Mouse (Mus musculus) limb, embryonic 14.5 days (tissue): Measurements from ENCODE around the gene Rtkn. TPM values are rescaled to one million over a fixed set of nuclear protein-coding genes. Genes with fewer than 3 reads are reported as not detected.

Experiments used
- ATAC-seq: fragments of 200-750 bp; cut with Nextera tagmentation; 2 replicates; pipeline ENCODE4 v1.8.0; 2017; ENCODE audit warnings: low read depth, moderate number of reproducible peaks, moderate TSS enrichment; ENCODE audit not compliant: low FRiP score
- DNase-seq: peaks from one replicate; pipeline ENCODE4 v3.0.0-alpha.2; 2015; ENCODE audit warnings: low spot score
- H3K27ac ChIP-seq: fragments of 300-500 bp; sonication (generic); replicated peaks from 2 replicates; pipeline ENCODE4 v1.5.1; 2014; ENCODE audit warnings: low read depth, mild to moderate bottlenecking, low read length, moderate library complexity, mixed read lengths
- H3K27me3 ChIP-seq: fragments of 300-500 bp; sonication (generic); 2 replicates; pipeline ENCODE4 v1.6.1; 2014; ENCODE audit warnings: low read length, mixed read lengths; ENCODE audit not compliant: control insufficient read depth, insufficient read depth
- H3K36me3 ChIP-seq: fragments of 300-500 bp; sonication (generic); 2 replicates; pipeline ENCODE4 v1.6.1; 2014; ENCODE audit warnings: mild to moderate bottlenecking, low read length, moderate library complexity, mixed read lengths; ENCODE audit not compliant: control insufficient read depth, insufficient read depth
- H3K4me1 ChIP-seq: fragments of 300-500 bp; sonication (generic); 2 replicates; pipeline ENCODE4 v1.6.1; 2014; ENCODE audit warnings: antibody characterized with exemption, low read length, mixed read lengths; ENCODE audit not compliant: control insufficient read depth, insufficient read depth
- H3K4me2 ChIP-seq: fragments of 300-500 bp; sonication (generic); replicated peaks from 2 replicates; pipeline ENCODE4 v1.6.1; 2014; ENCODE audit warnings: low read depth, mild to moderate bottlenecking, low read length, moderate library complexity; ENCODE audit not compliant: severe bottlenecking
- H3K4me3 ChIP-seq: fragments of 300-500 bp; sonication (generic); replicated peaks from 2 replicates; pipeline ENCODE4 v1.5.1; 2014; ENCODE audit warnings: low read length
- H3K9ac ChIP-seq: fragments of 300-500 bp; sonication (generic); 2 replicates; pipeline ENCODE4 v1.6.1; 2014; ENCODE audit warnings: mild to moderate bottlenecking, low read depth, low read length, moderate library complexity; ENCODE audit not compliant: severe bottlenecking
- H3K9me3 ChIP-seq: fragments of 300-500 bp; sonication (generic); 2 replicates; pipeline ENCODE4 v1.6.1; 2016; ENCODE audit warnings: low read length; ENCODE audit not compliant: control insufficient read depth
- POLR2A ChIP-seq: fragments of 200-500 bp; IDR thresholded peaks from 2 replicates; pipeline ENCODE4 v1.8.0; 2012; ENCODE audit warnings: inconsistent platforms, mild to moderate bottlenecking, moderate library complexity, borderline replicate concordance; ENCODE audit not compliant: insufficient read depth, insufficient read length; ENCODE audit errors: extremely low read depth
- WGBS: fragments of 180-500 bp; shearing (Covaris S2); extraction: QIAGEN DNeasy Blood & Tissue Kit; methylation state at CpG from one replicate; pipeline ENCODE4 v1.1.7; 2014; 5-methylcytosine and 5-hydroxymethylcytosine counted together
- polyA plus RNA-seq, 2 experiments: library from polyadenylated mRNA; depleted of rRNA in 1 of 2; stranded (reverse) in 1 of 2; unstranded in 1 of 2; fragments of >200 nt; fragmentation: Nextera tagmentation in 1 of 2; extraction: Ambion mirVana in 1 of 2; gene quantifications; 2 replicates each; pipeline versions ENCODE4 v1.2.1 to v1.2.3; 2012 to 2014

Gene Rtkn
- polyA plus RNA-seq, 2 experiments: 40.7 to 151 TPM

DNA sequence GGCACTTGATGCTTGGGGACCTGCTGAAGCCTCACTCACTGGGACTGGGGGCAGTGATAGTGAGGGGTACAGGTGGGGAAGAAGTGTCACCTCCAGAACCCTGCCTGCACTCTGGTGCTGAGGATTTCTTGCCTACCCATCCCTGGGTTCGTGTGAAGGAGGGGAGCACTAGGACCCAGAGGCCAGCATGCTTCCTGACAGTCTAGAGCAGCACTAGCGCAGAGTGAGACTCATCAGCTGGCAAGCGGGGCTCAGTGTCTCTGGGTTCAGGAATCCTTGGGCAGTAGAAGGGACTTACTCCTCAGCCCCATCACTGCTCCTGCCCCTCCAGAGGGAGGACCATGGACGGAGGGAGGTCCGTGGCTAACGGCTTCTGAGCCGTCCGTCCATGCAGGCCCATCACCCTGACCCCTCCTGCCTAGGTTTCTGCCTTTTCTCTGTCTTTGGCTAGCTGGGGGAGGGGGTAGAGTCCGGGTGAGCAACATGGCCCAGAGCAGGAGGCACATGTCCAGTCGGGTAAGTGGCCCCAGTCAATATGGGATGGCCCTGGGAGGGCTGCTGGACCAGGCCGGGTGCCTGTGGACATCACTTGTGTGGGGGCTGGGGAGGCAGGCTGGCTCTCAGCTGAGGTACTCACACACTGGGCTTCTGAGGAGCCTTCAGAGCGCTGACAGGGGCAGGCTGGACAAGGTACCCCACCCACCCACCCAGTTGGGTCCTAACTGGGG, 44.3 kb downstream of the Rtkn start:
- no peak for TF ChIP-seq POLR2A
- peak overlapping the region; percentile 27 for H3K4me3 ChIP-seq
- WGBS: 18% methylated on average over 12 of the region's 12 CpGs
- no peaks in the 10 kb centered on the region for H3K9me3 ChIP-seq
- DNase-seq (peak; percentile 50), ATAC-seq (peak; percentile 41; the same call in 1 of the 2 replicates)
- H3K27me3 ChIP-seq: no peaks in the 10 kb centered on the region
- peak overlapping the region; percentile 45 for H3K4me2 ChIP-seq
- peaks cover 29% of the 10 kb centered on the region for H3K36me3 ChIP-seq
- H3K9ac ChIP-seq: peak overlapping the region; percentile 41
- H3K27ac ChIP-seq: no peak overlapping the region
- peaks cover 4% of the 10 kb centered on the region; the same call in 1 of the 2 replicates for H3K4me1 ChIP-seq

DNA sequence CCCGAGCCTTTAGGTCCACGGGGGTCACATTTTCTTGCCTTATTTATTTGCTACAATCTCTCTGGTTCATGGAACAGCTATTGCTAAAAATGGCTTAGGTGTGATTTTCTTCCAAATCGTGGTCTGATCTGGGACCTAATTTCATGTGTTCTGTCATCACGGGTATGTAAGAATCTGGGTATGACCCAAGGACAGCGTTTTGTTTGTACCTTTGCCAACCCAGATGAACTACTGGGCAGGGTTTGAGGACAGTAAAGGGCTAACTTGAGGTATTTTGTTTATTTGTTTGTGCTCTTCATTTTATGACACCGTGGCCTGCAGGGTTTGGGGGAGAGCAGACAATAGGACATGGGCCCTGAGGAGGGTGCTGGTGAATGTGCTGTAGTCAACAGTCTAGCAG, 45.3 kb downstream of the Rtkn start:
- Histone ChIP-seq H3K4me2 (no peak overlapping the region), H3K27ac (no peak overlapping the region), H3K27me3 (no peaks in the 10 kb centered on the region), H3K4me1 (peaks cover 6% of the 10 kb centered on the region), H3K36me3 (peaks cover 37% of the 10 kb centered on the region), H3K9me3 (no peaks in the 10 kb centered on the region), H3K9ac (no peak overlapping the region), H3K4me3 (no peak overlapping the region)
- WGBS: 74% methylated on average over 6 of the region's 6 CpGs
- ATAC-seq (no peak), DNase-seq (no peak)
- TF ChIP-seq POLR2A: no peak

DNA sequence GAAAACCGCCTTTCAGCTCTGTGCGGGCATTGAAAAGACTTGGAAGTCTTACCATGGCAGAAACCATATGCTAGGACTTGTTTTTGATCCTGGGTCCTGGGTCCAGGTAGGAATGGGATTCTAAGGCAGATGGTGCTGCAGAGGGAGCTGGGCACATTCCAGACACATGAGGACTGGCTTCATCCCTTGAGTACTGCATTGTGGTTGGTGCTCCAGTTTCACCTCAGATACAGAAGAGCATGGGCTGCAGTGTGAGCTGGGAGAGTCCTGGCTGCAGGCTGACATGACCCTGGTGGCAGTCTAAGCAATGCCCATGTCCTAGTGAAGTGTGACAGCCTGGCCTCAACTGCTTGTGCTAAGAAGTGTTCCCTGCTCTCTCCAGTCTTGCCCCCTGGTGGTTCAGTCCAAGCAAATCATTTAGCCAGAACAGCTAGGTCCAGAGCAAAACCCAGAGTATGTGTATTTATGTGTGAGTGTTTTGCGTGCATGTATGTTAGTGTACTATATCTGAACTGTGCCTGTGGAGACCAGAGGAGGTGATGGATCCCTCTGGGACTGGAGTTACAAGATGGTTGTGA, 49.7 kb downstream of the Rtkn start:
- no peak for TF ChIP-seq POLR2A
- Histone ChIP-seq H3K4me1 (peaks cover 14% of the 10 kb centered on the region), H3K9me3 (no peaks in the 10 kb centered on the region), H3K36me3 (peaks cover 67% of the 10 kb centered on the region), H3K9ac (no peak overlapping the region), H3K4me2 (no peak overlapping the region), H3K27me3 (no peaks in the 10 kb centered on the region), H3K4me3 (no peak overlapping the region), H3K27ac (no peak overlapping the region)
- ATAC-seq: no peak
- WGBS: 92% methylated on average over 3 of the region's 3 CpGs
- DNase-seq: no peak

DNA sequence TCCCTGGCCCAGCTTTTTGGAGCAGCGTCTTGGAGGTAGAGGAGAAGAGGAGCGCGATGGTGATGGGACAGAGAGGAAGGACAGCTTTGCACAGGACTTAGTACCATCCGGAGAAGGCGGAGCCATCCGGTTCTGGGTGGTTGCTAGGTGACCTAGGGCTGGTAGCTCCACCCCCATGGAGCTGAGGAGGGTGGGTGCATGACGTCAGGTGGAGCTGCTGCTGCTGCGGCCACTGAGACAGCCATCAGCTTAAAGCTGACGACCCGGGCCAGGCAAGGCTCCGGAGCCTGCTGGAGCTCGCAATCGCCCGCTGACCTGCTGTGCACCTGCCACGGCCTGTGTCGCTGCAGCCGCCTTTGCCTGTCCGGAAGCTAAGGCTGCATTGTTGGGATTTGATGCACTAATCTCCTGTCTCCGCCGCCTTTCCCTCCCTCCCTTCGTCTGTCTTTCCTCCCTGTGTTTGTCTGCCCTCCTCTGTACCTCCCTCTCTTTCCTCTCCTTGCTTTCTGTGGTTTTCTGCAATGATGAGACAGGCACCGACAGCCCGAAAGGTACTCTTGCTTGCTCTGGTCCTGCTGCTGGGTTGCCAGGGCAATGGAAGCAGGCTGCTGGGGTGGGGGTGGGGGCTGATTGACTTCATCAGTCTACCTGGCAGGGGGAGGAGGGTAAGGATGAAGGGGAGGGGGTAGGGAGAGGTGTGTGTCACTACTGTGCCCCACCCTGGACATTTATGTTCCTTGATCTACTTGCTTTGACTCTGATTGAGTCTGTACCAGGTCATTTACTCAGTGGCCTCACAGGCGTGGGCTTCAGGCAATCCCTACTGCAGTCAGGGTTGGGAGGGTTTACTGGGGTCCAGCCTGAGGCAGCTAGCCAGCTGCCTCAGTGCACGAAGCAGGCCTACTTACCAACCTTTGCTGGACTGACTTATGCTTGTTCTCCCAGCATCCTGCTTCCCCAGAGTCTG, 50.9 kb downstream of the Rtkn start:
- Histone ChIP-seq H3K4me2 (peak overlapping the region; percentile 38), H3K9ac (peak overlapping the region; percentile 28; the same call in 1 of the 2 replicates), H3K4me3 (peak overlapping the region; percentile 21), H3K27ac (0 out of 2 replicates have a peak overlapping the region, but pooled peaks have one; percentile 20), H3K36me3 (peaks cover 75% of the 10 kb centered on the region), H3K4me1 (peaks cover 14% of the 10 kb centered on the region), H3K9me3 (no peaks in the 10 kb centered on the region), H3K27me3 (no peaks in the 10 kb centered on the region)
- DNase-seq (peak; percentile 65), ATAC-seq (peak; percentile 83)
- WGBS: 13% methylated on average over 24 of the region's 25 CpGs
- TF ChIP-seq POLR2A: no peak

DNA sequence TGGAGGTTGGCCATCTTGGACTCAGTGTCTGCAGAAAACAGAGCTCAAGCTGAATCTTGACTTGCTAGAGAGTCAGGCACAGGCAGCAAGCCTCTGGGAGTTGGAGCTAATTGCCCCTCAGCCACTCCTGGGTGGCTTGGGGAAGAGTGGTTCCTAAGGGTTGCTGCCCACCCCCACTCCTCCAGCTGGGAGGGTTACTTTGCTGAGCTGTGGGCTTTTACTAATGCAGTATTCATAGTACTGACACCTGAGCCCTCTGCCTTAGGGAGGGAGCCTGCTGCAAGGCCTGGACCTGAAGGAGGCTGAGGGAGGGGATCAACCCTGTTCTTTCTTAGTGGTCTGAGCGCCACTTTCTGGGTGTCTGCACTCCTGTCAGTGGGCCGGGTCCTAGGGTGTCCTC, 51.7 kb downstream of the Rtkn start:
- Histone ChIP-seq H3K4me3 (no peak overlapping the region), H3K4me1 (peaks cover 14% of the 10 kb centered on the region), H3K36me3 (peaks cover 83% of the 10 kb centered on the region), H3K9ac (no peak overlapping the region), H3K27ac (no peak overlapping the region), H3K27me3 (no peaks in the 10 kb centered on the region), H3K4me2 (no peak overlapping the region), H3K9me3 (no peaks in the 10 kb centered on the region)
- DNase-seq (no peak), ATAC-seq (no peak)
- WGBS: 81% methylated on average over 2 of the region's 2 CpGs
- no peak for TF ChIP-seq POLR2A
